ENCODE assay signal across 13 mouse cellular contexts in genomic region chr5:106750168-106750567, GRCm38 (mm10).
"Had no signal": no experiment of that assay in that cellular context is flagged by ENCODE, and none has a peak within 500 bp of the region (broad histone marks: within the 10 kb centered on the region; RNA-seq: fewer than 3 reads in every experiment).

No protein-coding gene starts in this region.

- H3K4me1 ChIP-seq: megakaryocyte, embryonic 14.5 days; neural tube, embryonic 12.5 days; stomach, embryonic 15.5 days had no signal

- H3K27me3 ChIP-seq: midbrain, embryonic 13.5 days; midbrain, embryonic 15.5 days; neural tube, embryonic 12.5 days; stomach, embryonic 15.5 days had no signal

- H3K9me3 ChIP-seq: midbrain, embryonic 13.5 days; midbrain, embryonic 15.5 days; neural tube, embryonic 12.5 days; stomach, embryonic 15.5 days had no signal

- DNase-seq: lung, adult 18-20 months; lung, embryonic 14.5 days; lung, postnatal 10 days; lung, postnatal 4 days; right cerebral cortex, postnatal 14 days; thymus, adult 18-20 months; thymus, postnatal 14 days had no signal

- H3K4me3 ChIP-seq: megakaryocyte, embryonic 14.5 days; midbrain, embryonic 13.5 days; midbrain, embryonic 15.5 days; neural tube, embryonic 12.5 days; stomach, embryonic 15.5 days had no signal

- ATAC-seq: midbrain, embryonic 13.5 days; midbrain, embryonic 15.5 days had no signal

- H3K4me2 ChIP-seq: lung, embryonic 14.5 days; midbrain, embryonic 11.5 days; midbrain, embryonic 13.5 days; midbrain, embryonic 15.5 days; neural tube, embryonic 12.5 days; stomach, embryonic 15.5 days had no signal

- H3K9ac ChIP-seq: lung, embryonic 14.5 days; midbrain, embryonic 13.5 days; midbrain, embryonic 15.5 days; neural tube, embryonic 12.5 days; stomach, embryonic 15.5 days had no signal

- H3K27ac ChIP-seq: midbrain, embryonic 13.5 days; midbrain, embryonic 15.5 days; neural tube, embryonic 12.5 days; stomach, embryonic 15.5 days had no signal

- H3K36me3 ChIP-seq: midbrain, embryonic 13.5 days; midbrain, embryonic 15.5 days; neural tube, embryonic 12.5 days; stomach, embryonic 15.5 days had no signal
